In the genomic region with DNA sequence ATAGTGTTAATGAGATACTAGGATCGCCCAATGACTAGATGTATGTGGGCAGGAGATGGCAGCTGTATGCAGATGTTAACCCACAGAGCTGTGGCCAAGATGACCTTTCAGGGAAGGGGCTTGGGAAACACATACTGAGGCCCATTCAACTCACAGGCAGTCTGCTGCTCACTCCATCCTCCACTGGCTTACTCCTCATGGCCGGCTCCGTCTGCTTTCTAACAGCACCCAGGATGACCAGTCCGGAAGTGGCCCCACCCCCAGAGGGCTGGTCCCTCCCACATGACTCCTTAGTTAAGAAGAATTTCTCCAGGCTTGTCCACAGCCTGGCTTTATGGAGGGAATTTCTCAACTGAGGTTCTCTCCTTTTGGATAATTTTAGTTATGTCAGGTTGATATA, we compare ENCODE assay signal across 8 mouse cellular contexts.
DNase-seq lines count a peak whose midpoint lies in the region; ATAC-seq lines count a peak whose summit lies in the region.
"Had no signal": no experiment of that assay in that cellular context is flagged by ENCODE, and none has a peak within 500 bp of the region (broad histone marks: within the 10 kb centered on the region; RNA-seq: fewer than 3 reads in every experiment).

No protein-coding gene starts in this region.

- no peaks in the 10 kb centered on the region for H3K9me3 ChIP-seq in heart, embryonic 13.5 days
- H3K9me3 ChIP-seq: hindbrain, embryonic 15.5 days had no signal

- no peaks in the 10 kb centered on the region for H3K4me1 ChIP-seq in heart, embryonic 13.5 days
- H3K4me1 ChIP-seq: hindbrain, embryonic 15.5 days had no signal

- 80% methylated on average over 4 of the region's 4 CpGs for WGBS in heart, embryonic 13.5 days

- DNase-seq in urinary bladder, adult 18-20 months (ENCODE audit: low spot score in 2 of 2), result peak; percentile 6 to 24
- DNase-seq in urinary bladder, adult 2 months (ENCODE audit: low spot score), result no peak
- peak; percentile 64 for DNase-seq in kidney, postnatal 10 days
- DNase-seq in cerebellum, postnatal 10 days, result no peak
- no peak for DNase-seq in spleen, adult 18-20 months

- H3K27ac ChIP-seq in heart, embryonic 13.5 days (replicated peaks), result peak overlapping the region; percentile 24
- H3K27ac ChIP-seq: hindbrain, embryonic 15.5 days had no signal

- no peak overlapping the region for H3K4me2 ChIP-seq in heart, embryonic 13.5 days

- ATAC-seq in heart, embryonic 13.5 days (ENCODE audit: extremely low read depth, insufficient number of reproducible peaks, low FRiP score, low TSS enrichment), result no peak
- no peak for ATAC-seq in megakaryocyte progenitor cell, adult 5-6 weeks (replicated peaks; ENCODE audit: poor library complexity)

- no peak overlapping the region for H3K9ac ChIP-seq in heart, embryonic 13.5 days
- H3K9ac ChIP-seq: hindbrain, embryonic 15.5 days had no signal

- H3K4me3 ChIP-seq in heart, embryonic 13.5 days, result no peak overlapping the region
- H3K4me3 ChIP-seq: hindbrain, embryonic 15.5 days had no signal

- no peaks in the 10 kb centered on the region for H3K36me3 ChIP-seq in heart, embryonic 13.5 days
- H3K36me3 ChIP-seq: hindbrain, embryonic 15.5 days had no signal

- H3K27me3 ChIP-seq in heart, embryonic 13.5 days (replicated peaks), result no peaks in the 10 kb centered on the region
- H3K27me3 ChIP-seq: hindbrain, embryonic 15.5 days had no signal

Comparison
In these comparisons a context has a peak if more than half of its experiments do, and no peak if none do; other contexts are left out.
1. DNase-seq: peak in urinary bladder, adult 18-20 months (2 of 2) and kidney, postnatal 10 days (single experiment); none in urinary bladder, adult 2 months (single experiment), cerebellum, postnatal 10 days (0 of 2) and spleen, adult 18-20 months (0 of 2).